Mouse (Mus musculus): ENCODE data around the gene Pik3cb.

Pik3cb gene

DNA sequence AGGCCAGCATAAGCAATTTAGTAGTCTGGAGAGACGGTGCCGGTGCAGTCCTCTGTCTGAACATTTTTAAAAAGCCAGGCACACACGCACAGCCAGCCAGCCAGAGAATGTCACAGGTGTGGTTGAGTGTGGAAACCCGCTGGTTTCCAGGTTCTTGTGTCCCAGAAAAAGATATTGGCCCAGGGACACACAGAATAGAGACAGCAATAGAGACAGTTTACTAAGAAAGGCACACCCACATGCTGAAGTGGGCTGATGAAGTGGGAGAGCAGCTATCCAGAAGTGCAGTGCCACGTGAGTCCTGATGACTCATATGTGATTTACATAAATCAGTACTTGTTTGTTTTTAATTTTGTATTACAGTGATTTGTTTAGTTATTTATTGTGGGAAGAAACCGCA is 5.3 kb upstream of the Pik3cb start:
- no peak for DNase-seq

GRCm38 (mm10) chr9:99144416-99144989 is 4.1 kb upstream of the Pik3cb start:
- no peak for DNase-seq

GRCm38 (mm10) chr9:99141618-99142017 is 1.2 kb upstream of the Pik3cb start:
- DNase-seq: no peak

- DNase-seq: no peak
These were observed 750 bp upstream of the Pik3cb start for GRCm38 (mm10) chr9:99141171-99141570.

DNA sequence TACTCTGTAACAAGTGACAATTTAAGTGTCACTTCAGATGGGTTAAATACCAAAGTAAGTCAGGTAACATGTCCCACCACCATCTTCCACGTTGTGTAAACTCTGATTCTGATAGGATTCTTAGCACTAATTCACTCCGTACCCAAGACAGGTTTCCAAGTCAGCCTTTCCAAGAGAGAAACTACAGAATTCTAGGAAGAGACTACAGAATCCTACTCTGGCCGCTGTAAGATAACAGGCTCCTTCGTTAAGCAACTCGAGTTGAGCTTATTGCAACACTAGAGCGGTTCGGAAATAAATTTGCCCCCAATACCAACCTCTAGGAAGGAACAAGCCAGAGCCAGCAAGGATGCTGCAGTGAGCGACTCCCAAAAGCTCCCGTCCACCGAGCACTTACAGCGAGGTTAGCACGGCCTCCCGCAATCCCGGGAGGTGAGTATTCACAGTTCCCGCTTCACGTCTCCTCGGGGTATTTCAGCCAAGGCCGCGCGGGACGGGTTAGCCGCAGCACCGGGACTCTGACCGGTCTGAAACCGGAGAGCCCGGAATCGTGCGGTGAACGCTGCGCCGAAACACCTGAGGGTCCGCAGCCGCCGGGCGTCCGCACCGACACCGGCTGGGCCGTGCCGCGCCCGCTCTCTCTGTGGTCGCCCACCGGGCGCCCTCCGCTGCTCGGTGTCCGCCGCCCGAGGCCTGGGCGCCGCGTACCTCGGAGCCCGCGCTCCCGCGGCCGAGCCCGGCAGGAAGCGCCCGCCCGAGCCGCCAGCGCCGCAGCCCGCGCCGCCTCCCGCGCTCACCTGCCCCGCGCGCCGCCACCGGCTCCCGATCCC is 1.0 kb downstream of the Pik3cb start:
- peak; percentile 31 to 37 for DNase-seq

DNA sequence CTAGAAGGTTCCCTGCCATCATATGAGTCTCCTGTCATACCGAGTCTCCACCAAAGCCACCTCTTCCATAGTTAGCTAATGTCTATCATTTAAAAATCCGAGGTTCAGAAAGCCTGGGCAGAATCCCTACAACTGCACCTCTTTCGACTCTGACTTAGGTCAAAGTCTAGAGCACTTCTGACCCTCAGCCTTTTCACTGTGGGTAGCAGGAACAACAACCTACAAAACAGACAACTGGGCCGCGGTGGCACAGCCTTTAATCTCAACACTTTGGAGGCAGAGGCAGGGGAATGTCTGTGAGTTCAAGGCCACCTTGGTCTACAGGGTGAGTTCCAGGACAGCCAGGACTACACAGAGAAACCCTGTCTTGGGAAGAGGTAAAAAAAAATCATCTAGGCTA is 3.1 kb downstream of the Pik3cb start:
- DNase-seq: no peak

DNA sequence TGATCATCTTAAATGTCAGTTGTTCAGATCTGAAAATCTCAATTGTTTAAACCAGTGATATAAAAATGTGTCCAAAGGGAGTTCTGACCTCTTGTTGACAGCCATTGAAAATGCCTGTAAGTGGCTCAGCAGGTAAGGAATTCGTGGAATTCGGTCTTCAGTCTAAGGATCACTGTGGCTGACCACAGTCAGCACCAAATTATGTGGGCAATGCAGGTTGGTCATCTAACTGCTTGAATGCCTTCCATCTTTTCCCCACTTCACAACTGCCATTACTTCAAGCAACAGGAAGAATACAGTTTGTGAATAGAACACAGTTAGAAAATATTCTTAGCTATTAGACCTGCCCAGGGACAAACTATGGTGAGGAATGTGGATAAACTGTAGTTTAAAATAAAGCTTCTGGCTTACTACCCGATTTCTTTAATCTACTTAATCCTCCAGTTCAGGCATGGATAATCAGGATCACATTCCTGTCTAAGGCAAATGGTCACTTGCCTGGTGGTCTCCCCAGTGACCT is 8.4 kb downstream of the Pik3cb start:
- no peak for DNase-seq

DNA sequence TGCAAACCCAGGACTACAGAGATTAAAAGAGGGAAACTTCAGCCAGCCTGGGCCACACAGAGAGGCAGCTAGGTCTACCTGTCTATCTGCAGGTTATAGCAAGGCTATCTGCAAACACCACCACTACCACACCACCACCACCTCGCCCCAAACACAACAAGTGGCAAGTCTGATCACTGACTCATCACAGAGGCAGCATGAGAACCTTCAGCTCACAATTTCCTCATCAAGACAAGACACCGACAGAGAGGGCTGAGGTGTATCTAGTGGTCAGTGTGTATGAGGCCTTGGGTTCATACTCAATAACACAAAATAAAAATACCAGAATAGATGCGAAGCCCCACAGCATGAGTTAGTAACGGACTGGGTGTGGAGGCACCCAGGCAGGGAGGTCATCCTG is 9.3 kb downstream of the Pik3cb start:
- DNase-seq: no peak

DNA sequence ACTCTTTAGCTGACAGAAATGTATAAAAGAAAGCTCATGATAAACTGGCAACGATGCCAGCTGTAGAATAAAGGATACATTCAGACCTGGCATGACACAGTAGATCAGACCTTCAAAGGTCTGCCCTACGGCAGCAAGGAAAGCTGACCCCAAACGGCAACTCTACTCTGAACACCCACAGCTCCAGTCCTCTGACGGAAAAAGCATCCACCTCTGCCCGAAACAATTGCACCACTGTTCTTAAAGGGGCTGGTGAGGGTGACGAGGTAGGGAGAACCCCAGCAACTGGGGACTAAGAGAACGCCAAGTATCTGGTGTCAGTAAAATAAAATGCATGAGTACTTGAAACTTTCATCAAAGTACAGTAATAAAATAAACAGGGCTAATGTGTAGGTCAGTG is 12.8 kb downstream of the Pik3cb start:
- no peak for DNase-seq

DNA sequence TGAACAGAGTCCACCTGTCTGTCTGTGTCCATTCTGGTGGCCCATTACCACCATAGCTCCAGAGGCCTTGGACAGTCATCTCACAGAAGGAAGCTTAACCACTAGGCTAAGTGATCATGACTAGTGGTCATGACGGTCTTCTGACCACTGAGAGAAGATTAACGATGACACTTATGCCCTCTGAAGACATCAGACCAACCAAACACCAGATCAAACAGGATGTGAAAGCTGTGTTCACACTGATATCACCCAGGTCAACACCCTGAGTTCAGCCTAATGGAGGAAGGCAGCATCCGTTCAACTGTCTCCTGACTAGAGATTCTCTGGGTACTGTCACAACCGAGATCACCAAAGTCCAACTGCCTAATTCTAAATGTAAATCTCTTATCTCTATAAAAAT is 17.7 kb downstream of the Pik3cb start:
- DNase-seq: no peak

DNA sequence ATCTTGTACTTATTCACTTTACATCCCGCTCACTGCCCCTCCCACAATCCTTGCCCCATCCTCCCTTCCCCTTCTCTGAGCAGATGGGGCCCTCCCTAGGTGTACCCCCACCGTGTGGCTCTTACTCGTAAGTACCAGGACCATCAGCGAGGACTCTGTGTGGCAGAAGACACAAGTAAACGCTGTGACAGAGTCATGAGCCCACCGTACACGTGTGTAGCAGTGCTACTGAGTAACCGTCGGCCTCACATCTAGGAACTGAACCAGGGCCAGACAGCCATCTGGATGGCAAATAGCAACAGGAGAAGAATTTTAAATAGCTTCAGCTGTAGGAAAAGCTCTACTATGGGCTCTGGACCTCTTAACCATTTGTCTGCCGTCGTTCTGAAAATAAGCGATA is 28.0 kb downstream of the Pik3cb start:
- DNase-seq: no peak

GRCm38 (mm10) chr9:99111085-99111484 is 29.3 kb downstream of the Pik3cb start:
- DNase-seq: no peak

GRCm38 (mm10) chr9:99110213-99110612 is 30.2 kb downstream of the Pik3cb start:
- no peak for DNase-seq

DNA sequence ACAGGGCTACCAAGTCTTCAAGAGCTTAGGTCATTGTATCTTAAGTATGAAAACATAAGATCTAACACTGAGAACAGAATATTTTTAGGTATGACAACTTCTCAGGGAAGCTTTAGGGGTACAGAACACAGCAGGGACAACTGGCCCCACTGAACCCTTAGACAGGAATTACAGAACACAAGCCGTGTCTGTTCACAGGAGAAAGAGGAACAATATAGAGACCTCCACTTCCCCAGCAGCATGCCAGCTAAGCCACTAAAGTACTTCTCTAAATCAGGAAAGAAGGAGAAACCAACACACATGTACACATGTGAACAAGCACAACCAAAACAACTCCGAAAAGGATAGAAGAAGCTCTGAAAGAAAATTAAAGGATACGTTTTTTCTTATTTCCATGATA is 30.8 kb downstream of the Pik3cb start:
- no peak for DNase-seq

DNA sequence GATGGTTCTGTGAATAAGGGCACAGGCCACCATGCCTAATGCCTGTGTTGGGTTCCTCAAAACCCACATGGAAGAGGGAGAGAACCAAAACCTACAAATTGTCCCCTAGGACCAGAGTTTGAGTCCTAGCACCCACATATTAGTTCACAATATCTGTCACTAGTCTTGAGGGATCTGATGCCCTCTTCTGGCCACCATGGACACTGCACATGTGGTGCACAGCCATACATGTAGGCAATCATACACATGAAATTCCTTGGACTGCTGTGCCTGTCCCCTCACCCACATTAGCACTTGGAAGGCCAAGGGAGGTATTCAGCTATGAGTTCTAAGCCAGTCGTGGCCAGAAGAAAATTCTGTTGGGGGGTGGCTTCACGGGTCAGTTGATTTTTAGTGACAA is 36.0 kb downstream of the Pik3cb start:
- peak; percentile 4 to 5 for DNase-seq

GRCm38 (mm10) chr9:99103865-99104264 is 36.6 kb downstream of the Pik3cb start:
- DNase-seq: no peak

- no peak for DNase-seq
These were observed 41.8 kb downstream of the Pik3cb start for GRCm38 (mm10) chr9:99098482-99099129.

DNA sequence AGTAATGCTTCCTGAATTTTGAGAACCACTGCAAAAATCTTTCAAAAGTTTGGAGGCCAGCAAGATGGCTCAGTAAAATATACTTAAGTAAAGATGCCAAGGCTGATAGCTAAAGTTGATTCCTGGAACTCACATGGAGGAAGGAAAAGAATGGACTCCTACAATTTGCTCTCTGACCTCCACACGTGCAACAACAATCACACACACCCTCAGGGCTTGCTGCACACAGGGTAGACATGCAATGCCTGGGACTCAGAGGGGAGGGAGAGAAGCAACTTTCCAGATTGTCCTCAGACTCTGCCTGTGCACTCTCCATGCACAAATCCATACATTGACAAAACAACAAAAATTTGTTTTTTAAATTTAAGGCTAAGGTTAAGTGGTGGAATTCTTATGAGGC is 42.8 kb downstream of the Pik3cb start:
- no peak for DNase-seq

DNA sequence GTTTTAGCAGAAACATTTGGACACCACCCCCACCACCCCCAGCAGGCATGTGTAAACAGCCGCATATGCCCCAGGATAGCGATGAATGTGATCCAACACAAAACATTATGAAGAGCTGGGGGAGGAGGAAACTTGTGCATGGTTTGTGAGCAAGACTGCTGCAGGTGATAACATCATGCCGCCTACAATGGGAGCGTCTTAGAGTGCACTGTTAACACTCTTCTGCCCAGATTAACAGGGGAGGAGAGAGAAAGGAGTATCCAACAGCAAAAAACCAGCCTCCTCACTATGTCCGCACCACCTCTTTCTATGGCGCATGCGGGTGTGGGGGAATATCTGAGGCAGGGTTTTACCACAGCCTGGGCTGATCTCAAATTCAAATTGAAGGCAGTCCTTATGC is 45.2 kb downstream of the Pik3cb start:
- no peak for DNase-seq

DNA sequence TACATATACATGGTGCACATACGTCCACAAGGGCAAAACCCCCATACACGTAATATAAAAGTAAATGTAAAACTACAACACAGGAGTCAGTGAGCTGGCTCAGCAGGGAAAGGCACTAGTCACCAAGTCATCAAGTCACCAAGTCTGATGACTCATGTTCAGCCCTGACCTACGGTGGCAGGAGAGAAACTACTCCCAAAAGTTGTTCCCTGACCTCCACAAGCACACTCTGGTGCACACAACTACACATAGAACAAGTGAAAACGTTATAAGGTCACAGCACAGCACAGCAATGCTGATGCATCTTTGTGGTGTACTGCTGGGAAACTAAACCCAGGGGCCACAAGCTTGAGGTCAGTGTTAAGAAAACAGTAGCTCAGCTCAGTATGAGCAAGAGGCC is 49.9 kb downstream of the Pik3cb start:
- no peak for DNase-seq

- DNase-seq: no peak
These were observed 50.5 kb downstream of the Pik3cb start for GRCm38 (mm10) chr9:99089904-99090303.

DNA sequence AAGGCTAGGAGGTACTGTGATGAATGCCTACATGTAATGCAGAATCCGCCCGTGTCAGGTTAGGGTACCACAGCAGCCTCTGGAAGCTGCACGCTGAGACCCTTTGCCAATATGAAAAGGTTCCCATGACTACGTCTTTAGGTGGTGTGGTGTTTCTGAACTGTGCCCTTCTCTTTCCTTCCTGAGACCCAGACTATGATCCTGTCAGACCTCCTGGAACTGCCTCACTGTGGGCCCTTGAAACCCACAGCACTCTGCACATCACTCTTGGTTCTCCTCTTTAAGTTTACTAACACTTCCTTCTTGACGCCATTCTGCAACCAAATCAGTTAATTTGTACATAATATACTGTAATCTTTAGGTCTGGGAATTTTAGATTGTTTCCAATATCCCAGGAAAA is 58.7 kb downstream of the Pik3cb start:
- DNase-seq: no peak

GRCm38 (mm10) chr9:99081308-99081707 is 59.1 kb downstream of the Pik3cb start:
- no peak for DNase-seq

- DNase-seq: no peak
These were observed 59.8 kb downstream of the Pik3cb start for GRCm38 (mm10) chr9:99080657-99081056.

Data from B cell, adult 2 months (primary cell).